Mouse (Mus musculus) retina, postnatal 1 day (tissue): ENCODE measurements at regions not wholly inside any gene's neighbourhood (a gene's known extent, or its start where the extent isn't known, plus 50 kb on each side); places are given as distances from the start of the nearest gene placed in this dataset.

Source experiments
- DNase-seq: peaks from one replicate; pipeline ENCODE4 v3.0.0-alpha.2; 2012

DNA sequence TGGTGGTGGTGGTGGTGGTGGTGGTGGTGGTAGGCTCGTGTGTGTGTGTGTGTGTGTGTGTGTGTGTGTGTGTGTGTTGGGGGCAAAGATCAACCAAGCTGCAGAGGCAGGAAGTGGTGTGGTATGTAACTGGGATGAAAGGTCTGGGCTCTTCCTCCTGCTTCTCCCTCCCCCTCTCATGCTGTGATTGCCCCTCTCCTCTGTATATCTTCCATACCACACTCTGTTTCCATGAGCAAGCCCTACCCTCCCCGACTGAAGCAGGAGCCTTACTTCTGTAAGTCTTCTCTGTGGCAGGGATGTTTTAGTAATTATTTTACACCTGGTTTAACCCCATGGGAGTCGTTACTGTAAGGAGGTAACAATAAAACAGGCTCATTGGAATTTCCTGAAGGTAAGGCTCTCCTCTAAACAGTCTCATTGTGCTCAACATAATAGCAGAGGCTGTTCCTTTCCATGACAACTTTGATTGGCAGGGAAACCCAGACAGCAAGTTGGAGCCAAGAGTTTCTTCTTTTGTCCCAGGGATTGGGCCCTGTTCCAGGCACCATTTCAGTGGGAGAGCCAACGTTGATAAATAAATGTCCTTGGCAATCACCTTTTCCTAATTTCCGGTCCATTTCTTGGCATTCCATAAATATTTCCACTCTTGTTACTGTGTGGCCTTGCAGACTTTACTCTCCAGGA is 90.2 kb upstream of the Auts2 start:
- DNase-seq: no peak

DNA sequence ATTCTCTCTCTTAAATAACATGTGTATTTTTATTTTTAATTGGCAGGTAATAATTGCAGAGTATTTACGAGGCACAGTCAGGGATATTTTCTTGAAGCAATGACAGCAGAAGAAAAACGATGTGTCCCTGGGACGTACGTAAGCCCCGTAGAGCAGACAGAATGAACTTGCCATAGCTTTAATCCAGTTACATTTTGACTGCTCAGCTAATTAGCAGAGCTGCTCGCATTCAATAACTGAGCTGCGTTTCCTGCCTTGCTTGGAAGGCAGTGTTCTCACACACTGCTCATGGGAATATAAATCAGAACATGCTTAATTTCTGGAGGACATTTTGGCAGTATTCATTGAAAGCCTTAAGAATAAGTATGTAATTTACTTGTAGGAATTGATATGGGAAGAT is 78.6 kb upstream of the Auts2 start:
- no peak for DNase-seq

DNA sequence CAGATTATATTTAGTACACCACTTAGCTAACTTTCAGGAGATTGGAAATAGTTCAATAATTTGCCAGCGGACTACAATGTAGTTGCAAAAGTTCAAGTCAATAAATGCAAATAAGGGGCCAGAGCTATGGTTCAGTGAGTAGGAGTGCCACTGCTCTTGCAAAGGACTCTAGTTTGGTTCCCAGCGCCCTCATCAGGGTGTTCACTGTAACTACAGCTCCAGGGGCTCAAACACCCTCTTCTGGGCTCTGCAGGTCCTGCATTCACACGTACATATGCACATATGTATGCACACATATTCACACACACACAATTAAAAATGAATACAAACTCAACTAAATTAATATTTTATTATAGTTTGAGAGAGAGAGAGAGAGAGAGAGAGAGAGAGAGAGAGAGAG is 74.1 kb upstream of the Auts2 start:
- DNase-seq: no peak

DNA sequence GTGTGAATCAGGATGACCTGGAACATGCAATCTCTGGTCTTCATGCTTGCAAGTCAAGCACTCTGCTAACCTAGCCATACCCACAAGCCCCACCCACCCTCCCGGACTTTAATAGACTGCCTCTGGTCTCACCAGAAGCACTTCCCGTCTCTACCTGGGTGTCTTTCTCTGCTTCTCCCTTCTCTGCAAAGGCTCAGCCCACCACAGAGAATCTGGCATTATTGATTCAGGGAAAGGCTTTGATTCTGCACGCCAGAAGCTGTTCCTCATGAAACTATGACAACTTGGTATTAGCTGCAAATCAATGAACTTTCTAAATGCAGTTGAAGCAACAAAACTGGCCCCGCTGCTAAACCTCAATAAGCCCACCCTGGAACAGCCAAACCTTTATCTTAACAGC is 66.1 kb upstream of the Auts2 start:
- no peak for DNase-seq

DNA sequence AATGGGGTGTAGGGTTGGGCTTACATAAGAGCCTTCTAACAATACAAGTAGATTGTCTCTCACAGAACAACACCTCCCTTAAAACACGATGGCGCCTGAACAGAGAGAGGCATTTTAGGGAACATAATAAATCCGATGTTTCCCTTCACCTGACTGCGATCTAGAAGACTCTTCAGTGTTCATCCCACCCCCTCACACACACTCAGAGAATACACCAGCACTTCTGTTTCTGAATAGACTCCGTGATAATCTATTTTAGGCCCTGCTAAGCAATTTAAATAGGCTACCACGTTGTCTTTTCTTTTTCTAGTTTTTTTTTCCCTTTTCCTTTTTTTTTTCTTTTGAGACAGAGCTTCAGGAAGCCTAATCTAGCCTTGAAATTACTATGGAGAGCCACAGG is 63.1 kb upstream of the Auts2 start:
- DNase-seq: no peak

DNA sequence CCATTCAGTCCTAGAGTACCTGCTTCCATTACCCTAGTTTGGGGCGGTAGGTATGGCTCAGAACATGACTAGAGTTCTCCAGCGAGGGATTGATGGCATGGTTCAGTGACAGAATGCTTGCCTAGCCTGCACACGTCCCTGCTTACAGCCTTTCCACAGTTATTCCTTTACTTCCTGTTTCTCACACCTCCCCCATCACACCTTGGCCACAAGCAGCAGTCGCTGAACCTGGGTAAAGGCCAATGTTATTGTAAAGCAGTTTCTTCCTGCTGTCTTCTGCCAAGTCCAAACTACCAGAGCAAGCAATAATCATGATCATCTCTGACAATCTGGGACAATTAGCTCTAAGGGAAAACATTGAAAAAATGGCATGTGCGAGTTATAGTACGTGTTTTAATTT is 51.7 kb upstream of the Auts2 start:
- DNase-seq: no peak
